Mouse (Mus musculus) lung, postnatal 0 days (tissue): ENCODE data around the gene Nat9.
A peak's percentile ranks its signal among the peaks of the same experiment; 100 is the strongest.

Source experiments
- CTCF ChIP-seq: IDR thresholded peaks from 2 replicates; pipeline ENCODE4 v1.5.1; 2016; ENCODE audit warnings: antibody characterized with exemption, mild to moderate bottlenecking
- EP300 ChIP-seq: IDR thresholded peaks from 2 replicates; pipeline ENCODE4 v1.6.1; 2016; ENCODE audit warnings: antibody characterized with exemption, mild to moderate bottlenecking, control low read depth

- peak; percentile 91 for TF ChIP-seq CTCF
- no peak for TF ChIP-seq EP300
These were observed 33.9 kb downstream of the Nat9 start for GRCm38 (mm10) chr11:115153699-115154292.
